Mouse (Mus musculus) bone marrow macrophage, adult 2 months (primary cell): ENCODE measurements around the gene Gprc5b. TPM values are rescaled to one million over a fixed set of nuclear protein-coding genes. Genes with fewer than 3 reads are reported as not detected.

Experiments used
- H3K27ac ChIP-seq: 2 replicates; pipeline ENCODE4 v1.5.1; 2012; ENCODE audit warnings: low read depth, low read length; ENCODE audit not compliant: insufficient read depth
- H3K4me1 ChIP-seq: 2 replicates; pipeline ENCODE4 v1.6.1; 2012; ENCODE audit warnings: low read length; ENCODE audit not compliant: control insufficient read depth, insufficient read depth
- H3K4me3 ChIP-seq: 2 replicates; pipeline ENCODE4 v1.5.1; 2012; ENCODE audit warnings: mild to moderate bottlenecking, low read length, moderate library complexity; ENCODE audit not compliant: insufficient read depth
- CTCF ChIP-seq: IDR thresholded peaks from 2 replicates; pipeline ENCODE4 v1.5.1; 2012; ENCODE audit warnings: low read depth, mild to moderate bottlenecking, low read length, moderate library complexity
- POLR2A ChIP-seq: IDR thresholded peaks from 2 replicates; pipeline ENCODE4 v1.6.1; 2012; ENCODE audit warnings: mild to moderate bottlenecking, low read depth, low read length, borderline replicate concordance
- polyA plus RNA-seq: library from polyadenylated mRNA; stranded (reverse); fragments of >200 nt; gene quantifications from 2 replicates; pipeline ENCODE4 v1.2.4, GENCODE M21; 2012; ENCODE audit not compliant: missing spikeins, insufficient read depth, insufficient read length

Gene Gprc5b
- polyA plus RNA-seq, 1 experiment, result 1.2 TPM

DNA sequence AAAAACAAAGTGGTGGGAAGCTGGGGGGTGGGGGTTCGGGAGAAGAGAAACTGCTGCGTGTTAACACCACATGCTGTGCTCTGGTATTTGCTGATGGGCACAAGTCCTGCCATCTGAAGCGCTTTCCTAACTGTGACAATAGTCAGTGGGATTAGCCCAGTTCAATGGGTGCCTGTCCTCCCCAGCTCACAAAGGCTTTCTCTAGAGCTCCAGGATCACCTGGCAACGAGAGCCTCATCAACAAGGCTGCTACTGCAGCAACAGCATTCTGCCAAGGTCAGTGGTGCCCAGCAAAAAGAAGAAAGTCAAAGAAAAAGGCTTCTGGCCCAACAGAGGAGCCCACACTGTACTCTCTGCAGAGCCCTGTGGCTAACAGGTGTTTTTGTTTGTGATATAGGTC, 58.2 kb downstream of the Gprc5b start:
- TF ChIP-seq CTCF, result no peak
- no peak for TF ChIP-seq POLR2A
- H3K27ac ChIP-seq, result no peak overlapping the region
- H3K4me3 ChIP-seq, result no peak overlapping the region
- peaks cover 21% of the 10 kb centered on the region for H3K4me1 ChIP-seq

DNA sequence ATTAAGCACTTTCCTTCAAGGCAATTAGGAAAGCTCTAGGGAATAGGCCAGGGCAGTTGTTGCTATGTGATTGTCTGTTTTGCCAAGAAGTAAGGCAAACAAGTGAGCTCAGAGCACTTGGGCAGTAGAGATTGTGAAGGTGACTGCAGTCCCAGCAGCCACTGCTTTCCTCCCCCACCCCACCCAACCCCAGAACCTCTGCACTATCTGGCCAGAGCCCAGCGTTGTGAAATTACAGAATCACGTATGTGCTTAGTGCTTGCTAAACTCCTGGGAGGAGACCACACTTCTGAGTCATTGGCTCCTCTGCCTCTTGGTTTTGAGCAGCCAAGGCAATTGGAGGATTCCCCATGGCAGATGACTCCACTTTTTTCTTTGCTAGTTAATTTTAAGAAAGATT, 59.7 kb downstream of the Gprc5b start:
- H3K4me3 ChIP-seq, result no peak overlapping the region
- H3K27ac ChIP-seq, result no peak overlapping the region
- TF ChIP-seq POLR2A (no peak), CTCF (no peak)
- H3K4me1 ChIP-seq, result peaks cover 27% of the 10 kb centered on the region

DNA sequence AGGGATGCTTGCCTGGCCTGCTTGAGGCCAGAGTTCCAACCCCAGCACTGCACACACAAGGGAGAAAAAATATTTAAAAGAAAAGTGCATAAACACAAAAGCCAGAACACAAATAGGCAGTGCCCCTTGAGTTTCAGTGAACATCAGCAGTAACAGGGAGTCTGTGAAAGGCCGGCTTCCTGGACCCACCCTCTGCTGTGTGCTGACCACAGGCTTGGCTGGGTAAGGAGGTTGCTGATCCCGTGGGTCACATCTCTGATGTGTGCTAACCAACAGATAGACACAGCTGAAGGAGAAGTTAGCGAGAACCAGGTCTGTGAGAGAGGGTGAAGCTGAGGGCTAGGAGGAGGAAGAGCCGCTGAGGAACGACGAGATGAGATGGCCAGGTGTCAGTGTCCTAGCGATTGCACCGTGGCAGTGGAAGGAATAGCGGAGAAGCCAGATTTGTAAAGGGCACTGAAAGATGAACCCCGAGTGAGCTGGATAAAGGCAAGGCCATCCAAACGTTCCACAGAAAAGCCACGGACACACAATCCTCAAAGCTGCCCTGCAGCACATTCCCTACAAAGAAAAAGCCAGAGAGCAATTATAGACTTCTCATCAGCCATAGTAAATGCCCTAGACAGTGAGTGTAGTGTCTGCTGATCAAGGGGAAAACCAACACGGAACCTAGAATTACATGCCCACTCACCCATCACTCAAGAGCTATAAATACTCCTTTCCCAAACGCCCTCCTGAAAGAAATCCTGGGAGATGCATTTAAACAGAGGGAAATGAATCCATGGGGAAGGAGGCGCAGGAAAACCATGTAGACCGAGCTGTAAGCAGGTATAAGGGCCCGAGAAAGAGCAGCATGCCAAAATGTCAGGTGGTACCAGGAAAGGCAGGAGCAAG, 63.3 kb downstream of the Gprc5b start:
- Histone ChIP-seq H3K27ac (no peak overlapping the region), H3K4me3 (no peak overlapping the region), H3K4me1 (peaks cover 35% of the 10 kb centered on the region)
- no peak for TF ChIP-seq POLR2A

DNA sequence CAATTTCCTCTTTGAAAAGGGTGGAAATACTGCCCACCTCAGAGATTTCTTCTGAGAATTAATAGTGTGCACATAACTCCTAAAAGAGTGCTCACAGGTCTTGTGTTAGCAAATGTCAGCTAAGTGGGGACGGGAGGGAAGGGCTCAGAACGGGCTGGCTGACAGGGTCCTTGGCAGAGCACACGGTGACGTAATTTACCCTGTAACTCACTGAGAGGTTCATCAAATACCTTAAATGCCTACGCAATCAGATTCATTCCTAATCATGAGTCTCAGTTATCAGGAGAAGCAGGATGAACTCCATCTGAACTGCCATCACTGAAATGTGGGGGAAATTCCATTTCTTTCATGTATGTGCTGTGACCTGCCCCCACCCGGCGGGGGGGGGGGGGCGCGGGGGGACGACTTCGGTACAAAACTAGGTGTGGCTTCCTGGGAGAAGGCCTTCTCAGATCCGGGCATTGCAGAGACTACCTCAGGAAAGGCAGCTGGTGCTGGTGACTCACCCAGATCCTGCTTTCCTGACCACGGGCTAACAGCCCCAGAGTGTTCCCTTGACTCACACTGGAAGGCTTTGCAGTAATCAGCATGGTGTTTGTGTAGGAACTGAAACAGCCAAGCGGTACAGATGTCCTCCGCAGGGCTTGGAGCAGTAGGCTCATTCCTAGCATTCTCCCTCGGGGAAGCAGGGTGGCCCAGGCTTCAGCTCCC, 65.3 kb downstream of the Gprc5b start:
- no peak overlapping the region for H3K4me3 ChIP-seq
- TF ChIP-seq CTCF (no peak), POLR2A (no peak)
- peak overlapping the region; percentile 69 for H3K27ac ChIP-seq
- H3K4me1 ChIP-seq, result peaks cover 22% of the 10 kb centered on the region

DNA sequence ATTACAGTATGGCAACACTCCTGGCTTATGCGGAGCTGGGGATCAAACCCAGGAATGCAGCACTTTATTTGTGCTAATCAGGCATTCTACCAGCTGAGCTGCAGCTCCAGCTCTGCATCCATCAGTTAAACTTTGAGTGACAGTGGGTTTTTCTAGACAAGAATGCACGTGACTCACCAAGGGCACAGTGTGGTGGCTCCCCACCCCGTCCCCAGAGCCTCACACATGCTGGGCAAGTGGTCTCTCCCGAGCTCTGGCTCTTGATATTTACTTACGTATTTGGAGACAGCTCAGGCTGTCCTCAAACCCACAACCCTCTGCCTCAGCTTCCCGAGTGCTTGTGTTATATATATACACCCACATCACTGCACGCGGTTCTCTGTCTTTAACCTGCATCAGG, 66.1 kb downstream of the Gprc5b start:
- Histone ChIP-seq H3K4me3 (no peak overlapping the region), H3K27ac (no peak overlapping the region), H3K4me1 (peaks cover 20% of the 10 kb centered on the region)
- TF ChIP-seq POLR2A, result no peak
- no peak for TF ChIP-seq CTCF

DNA sequence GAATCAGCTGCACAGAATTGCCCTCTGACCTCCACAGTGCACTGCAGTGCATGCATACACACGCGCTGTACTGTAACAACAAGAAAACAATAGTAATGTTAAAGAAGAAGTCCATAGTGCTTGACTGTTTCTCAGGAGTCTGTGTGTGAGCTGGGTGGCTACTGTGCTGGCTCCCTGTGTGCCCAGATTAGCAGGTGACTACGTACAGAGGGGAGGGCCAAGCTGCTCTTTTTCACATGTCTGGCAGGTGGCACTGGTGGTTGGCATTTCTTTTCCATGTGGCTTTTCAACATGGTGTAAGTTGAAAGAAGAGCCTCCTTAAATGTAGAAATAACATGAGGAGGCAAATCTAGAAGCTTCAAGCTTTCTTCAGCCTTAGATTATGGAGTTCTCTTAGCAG, 66.7 kb downstream of the Gprc5b start:
- Histone ChIP-seq H3K4me1 (peaks cover 20% of the 10 kb centered on the region), H3K4me3 (no peak overlapping the region), H3K27ac (no peak overlapping the region)
- no peak for TF ChIP-seq POLR2A
- no peak for TF ChIP-seq CTCF

DNA sequence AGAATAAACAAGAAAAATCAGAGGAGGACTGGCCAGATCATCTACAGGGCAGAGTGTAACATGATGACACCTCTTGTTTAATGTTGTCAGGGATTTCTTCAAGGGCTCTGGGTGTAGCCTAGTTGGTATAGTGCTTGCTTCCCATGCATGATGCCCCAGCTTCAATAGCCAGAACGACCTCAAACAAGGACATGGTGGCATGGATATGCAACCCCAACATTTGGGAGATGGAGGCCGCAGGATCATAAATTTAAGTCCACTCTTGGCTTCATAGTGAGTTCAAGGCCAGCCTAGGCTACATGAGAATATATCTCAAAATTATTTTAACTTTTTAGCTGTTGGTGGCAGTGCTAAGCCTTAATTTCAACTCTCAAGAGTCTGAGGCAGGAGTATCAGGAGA, 67.7 kb downstream of the Gprc5b start:
- Histone ChIP-seq H3K27ac (no peak overlapping the region), H3K4me3 (no peak overlapping the region), H3K4me1 (peaks cover 21% of the 10 kb centered on the region)
- no peak for TF ChIP-seq POLR2A
- no peak for TF ChIP-seq CTCF

DNA sequence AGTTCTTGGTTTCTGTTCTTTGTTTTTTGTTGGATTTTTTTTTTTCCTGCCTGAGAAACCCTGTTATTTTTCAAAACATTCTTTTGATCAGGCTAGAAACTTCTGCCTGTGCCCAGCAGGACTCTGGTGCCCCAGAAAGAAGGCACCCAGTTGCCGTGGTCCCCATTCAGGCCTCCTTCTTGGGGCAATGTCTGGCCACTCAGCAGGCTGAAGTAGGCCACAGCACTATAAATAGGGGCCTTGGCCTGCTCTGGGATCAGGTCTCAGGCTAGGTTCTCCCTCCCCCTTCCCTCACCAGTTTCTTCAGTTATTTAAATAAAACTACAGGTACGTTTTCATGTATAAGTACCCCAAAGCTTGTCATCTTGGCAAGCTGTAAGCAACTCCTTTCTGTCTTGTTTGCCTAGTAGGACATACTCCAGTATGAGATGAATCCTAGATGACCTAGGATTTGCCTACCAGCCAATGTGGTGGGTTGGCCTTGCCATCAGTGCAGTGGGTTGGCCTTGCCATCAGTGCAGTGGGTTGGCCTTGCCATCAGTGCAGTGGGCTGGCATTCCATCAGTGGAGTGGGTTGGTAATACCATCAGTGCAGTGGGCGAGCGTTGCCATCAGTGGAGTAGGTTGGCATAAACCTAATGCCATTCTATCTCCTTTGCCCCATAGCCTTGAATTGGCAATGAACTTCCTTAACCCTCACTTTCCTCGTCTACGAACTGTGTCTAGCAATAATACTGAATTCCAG, 68.3 kb downstream of the Gprc5b start:
- Histone ChIP-seq H3K4me1 (peaks cover 25% of the 10 kb centered on the region), H3K4me3 (no peak overlapping the region), H3K27ac (no peak overlapping the region)
- TF ChIP-seq CTCF (no peak), POLR2A (no peak)

DNA sequence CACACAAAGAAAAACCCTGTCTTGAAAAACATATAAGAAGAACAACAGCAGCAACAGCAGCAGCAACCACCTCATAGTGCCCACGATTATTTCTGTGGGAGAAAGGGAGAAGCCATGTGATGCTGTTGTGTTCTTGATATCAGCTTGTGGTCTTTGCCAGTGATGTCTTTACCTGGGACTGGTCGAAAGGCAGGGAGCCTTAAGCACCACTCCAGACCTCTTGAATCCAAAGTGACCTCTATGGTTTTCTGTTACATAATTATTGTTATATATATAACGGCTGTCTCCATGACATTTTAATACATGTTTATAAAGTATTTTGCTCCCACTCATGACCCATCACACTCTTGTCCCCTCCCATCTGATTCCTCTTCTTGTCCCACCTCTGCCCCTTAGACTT, 69.5 kb downstream of the Gprc5b start:
- H3K4me3 ChIP-seq, result no peak overlapping the region
- TF ChIP-seq CTCF, result no peak
- TF ChIP-seq POLR2A, result no peak
- H3K4me1 ChIP-seq, result peaks cover 22% of the 10 kb centered on the region
- H3K27ac ChIP-seq, result no peak overlapping the region
